Comparison of ENCODE assay signal across 24 mouse cellular contexts in genomic region chr4:12474981-12475568, GRCm38 (mm10).
DNase-seq lines count a peak whose midpoint lies in the region; ATAC-seq and TF ChIP-seq lines count a peak whose summit lies in the region.
"Had no signal": no experiment of that assay in that cellular context is flagged by ENCODE, and none has a peak within 500 bp of the region (broad histone marks: within the 10 kb centered on the region; RNA-seq: fewer than 3 reads in every experiment).

No protein-coding gene starts in this region.

- no peak overlapping the region for H3K9ac ChIP-seq in forebrain, embryonic 13.5 days
- no peak overlapping the region for H3K9ac ChIP-seq in lung, embryonic 14.5 days
- no peak overlapping the region for H3K9ac ChIP-seq in lung, postnatal 0 days (replicated peaks; ENCODE audit: low read depth)
- H3K9ac ChIP-seq in neural tube, embryonic 14.5 days (replicated peaks; ENCODE audit: low read depth, low read length): no peak overlapping the region
- no peak overlapping the region for H3K9ac ChIP-seq in neural tube, embryonic 15.5 days (replicated peaks)
- H3K9ac ChIP-seq: embryonic facial prominence, embryonic 13.5 days; heart, embryonic 13.5 days; liver, embryonic 13.5 days had no signal

- ATAC-seq in forebrain, embryonic 13.5 days: peak; percentile 90
- ATAC-seq in lung, embryonic 14.5 days (ENCODE audit: insufficient read depth): no peak
- no peak for ATAC-seq in lung, postnatal 0 days
- peak; percentile 60; the same call in 1 of the 2 replicates for ATAC-seq in neural tube, embryonic 14.5 days (ENCODE audit: low read depth)
- no peak for ATAC-seq in neural tube, embryonic 15.5 days (ENCODE audit: low FRiP score)
- ATAC-seq: intestine, postnatal 0 days had no signal

- H3K27ac ChIP-seq in forebrain, embryonic 13.5 days: peak overlapping the region; percentile 77
- H3K27ac ChIP-seq in forebrain, embryonic 10.5 days: no peak overlapping the region
- no peak overlapping the region for H3K27ac ChIP-seq in lung, embryonic 14.5 days (ENCODE audit: low read depth)
- H3K27ac ChIP-seq in lung, postnatal 0 days (ENCODE audit: low read length): no peak overlapping the region
- H3K27ac ChIP-seq in neural tube, embryonic 14.5 days (ENCODE audit: low read depth, low read length): peak overlapping the region; percentile 4; the same call in 1 of the 2 replicates
- no peak overlapping the region for H3K27ac ChIP-seq in neural tube, embryonic 15.5 days (replicated peaks)
- H3K27ac ChIP-seq in olfactory bulb, adult 2 months (ENCODE audit: insufficient read depth, low read depth, low read length): peak overlapping the region; percentile 51; the same call in 1 of the 2 replicates
- H3K27ac ChIP-seq: embryonic facial prominence, embryonic 13.5 days; heart, adult 2 months; heart, embryonic 13.5 days; liver, embryonic 13.5 days; macrophage had no signal

- H3K36me3 ChIP-seq in forebrain, embryonic 13.5 days (ENCODE audit: poor library complexity, severe bottlenecking): no peaks in the 10 kb centered on the region
- H3K36me3 ChIP-seq in forebrain, embryonic 10.5 days (replicated peaks): no peaks in the 10 kb centered on the region
- H3K36me3 ChIP-seq in lung, embryonic 14.5 days (ENCODE audit: insufficient read depth): no peaks in the 10 kb centered on the region
- H3K36me3 ChIP-seq in lung, postnatal 0 days (ENCODE audit: insufficient read depth, low read length): no peaks in the 10 kb centered on the region
- no peaks in the 10 kb centered on the region for H3K36me3 ChIP-seq in neural tube, embryonic 14.5 days (ENCODE audit: control insufficient read depth, insufficient read depth, low read length)
- H3K36me3 ChIP-seq in neural tube, embryonic 15.5 days: no peaks in the 10 kb centered on the region
- H3K36me3 ChIP-seq: embryonic facial prominence, embryonic 13.5 days; heart, embryonic 13.5 days; liver, embryonic 13.5 days had no signal

- no peak overlapping the region for H3K4me2 ChIP-seq in forebrain, embryonic 13.5 days
- no peak overlapping the region for H3K4me2 ChIP-seq in lung, embryonic 14.5 days
- no peak overlapping the region for H3K4me2 ChIP-seq in lung, postnatal 0 days (replicated peaks; ENCODE audit: low read depth, low read length)
- no peak overlapping the region for H3K4me2 ChIP-seq in neural tube, embryonic 14.5 days (ENCODE audit: low read depth, low read length)
- H3K4me2 ChIP-seq in neural tube, embryonic 15.5 days: no peak overlapping the region
- H3K4me2 ChIP-seq: embryonic facial prominence, embryonic 13.5 days; heart, embryonic 13.5 days; liver, embryonic 13.5 days had no signal

- no peak for TF ChIP-seq CTCF in lung, embryonic 14.5 days (IDR thresholded peaks at IDR 0.05; ENCODE audit: low read depth)
- TF ChIP-seq CTCF in lung, postnatal 0 days (IDR thresholded peaks at IDR 0.05): no peak
- no peak for TF ChIP-seq CTCF in olfactory bulb, adult 2 months (IDR thresholded peaks at IDR 0.05; ENCODE audit: insufficient read depth, low read depth, low read length)

- TF ChIP-seq EP300 in lung, postnatal 0 days (IDR thresholded peaks at IDR 0.05): no peak

- H3K9me3 ChIP-seq in forebrain, embryonic 13.5 days (replicated peaks): no peaks in the 10 kb centered on the region
- H3K9me3 ChIP-seq in forebrain, embryonic 10.5 days: no peaks in the 10 kb centered on the region
- H3K9me3 ChIP-seq in lung, embryonic 14.5 days (ENCODE audit: low read depth, low read length): no peaks in the 10 kb centered on the region
- H3K9me3 ChIP-seq in lung, postnatal 0 days (ENCODE audit: low read length): no peaks in the 10 kb centered on the region
- H3K9me3 ChIP-seq in neural tube, embryonic 14.5 days (ENCODE audit: control insufficient read depth, low read length): no peaks in the 10 kb centered on the region
- H3K9me3 ChIP-seq in neural tube, embryonic 15.5 days (replicated peaks): no peaks in the 10 kb centered on the region
- H3K9me3 ChIP-seq: embryonic facial prominence, embryonic 13.5 days; heart, embryonic 13.5 days; liver, embryonic 13.5 days had no signal

- H3K4me3 ChIP-seq in forebrain, embryonic 13.5 days: no peak overlapping the region
- no peak overlapping the region for H3K4me3 ChIP-seq in forebrain, embryonic 10.5 days
- H3K4me3 ChIP-seq in lung, embryonic 14.5 days (ENCODE audit: low read depth, low read length): no peak overlapping the region
- H3K4me3 ChIP-seq in lung, postnatal 0 days (ENCODE audit: low read depth, low read length): no peak overlapping the region
- H3K4me3 ChIP-seq in neural tube, embryonic 14.5 days (ENCODE audit: low read depth, low read length): no peak overlapping the region
- H3K4me3 ChIP-seq in neural tube, embryonic 15.5 days (replicated peaks): no peak overlapping the region
- no peak overlapping the region for H3K4me3 ChIP-seq in olfactory bulb, adult 2 months (ENCODE audit: insufficient read depth, low read depth, low read length)
- H3K4me3 ChIP-seq: embryonic facial prominence, embryonic 13.5 days; erythroblast, embryonic 14.5 days; heart, adult 2 months; heart, embryonic 13.5 days; liver, embryonic 13.5 days; myocyte had no signal

- no peak for TF ChIP-seq POLR2A in olfactory bulb, adult 2 months (IDR thresholded peaks at IDR 0.05; ENCODE audit: insufficient read depth, low read depth, low read length)

- no peaks in the 10 kb centered on the region for H3K27me3 ChIP-seq in forebrain, embryonic 13.5 days
- no peaks in the 10 kb centered on the region for H3K27me3 ChIP-seq in forebrain, embryonic 10.5 days (ENCODE audit: poor library complexity, severe bottlenecking)
- H3K27me3 ChIP-seq in lung, embryonic 14.5 days (ENCODE audit: insufficient read depth, low read length): no peaks in the 10 kb centered on the region
- no peaks in the 10 kb centered on the region for H3K27me3 ChIP-seq in lung, postnatal 0 days (replicated peaks; ENCODE audit: insufficient read depth, low read length)
- H3K27me3 ChIP-seq in neural tube, embryonic 14.5 days (ENCODE audit: control insufficient read depth, insufficient read depth, low read length): no peaks in the 10 kb centered on the region
- H3K27me3 ChIP-seq in neural tube, embryonic 15.5 days (replicated peaks): no peaks in the 10 kb centered on the region
- H3K27me3 ChIP-seq: embryonic facial prominence, embryonic 13.5 days; heart, embryonic 13.5 days; liver, embryonic 13.5 days had no signal

- DNase-seq in forebrain, embryonic 10.5 days (ENCODE audit: extremely low spot score, low spot score): no peak
- peak; percentile 44 for DNase-seq in lung, embryonic 14.5 days
- no peak for DNase-seq in lung, postnatal 0 days (ENCODE audit: low spot score)
- DNase-seq in gastrocnemius, adult 8-10 months (ENCODE audit: low spot score in 2 of 2): no peak
- DNase-seq: adrenal gland, postnatal 25 days; embryo, embryonic 11 days; gastrocnemius, postnatal 25 days; heart, adult 2 months; heart, postnatal 14 days; kidney, postnatal 25 days; liver, embryonic 13.5 days; lung, adult 2 months; right cerebral cortex, postnatal 25 days; spleen, adult 18-20 months had no signal

- WGBS in forebrain, embryonic 13.5 days: 48% methylated on average over 4 of the region's 4 CpGs
- WGBS in forebrain, embryonic 10.5 days: 79% methylated on average over 4 of the region's 4 CpGs
- WGBS in lung, embryonic 14.5 days: 42% methylated on average over 4 of the region's 4 CpGs
- 49% methylated on average over 4 of the region's 4 CpGs for WGBS in lung, postnatal 0 days
- WGBS in neural tube, embryonic 14.5 days: 51% methylated on average over 4 of the region's 4 CpGs
- 36% methylated on average over 4 of the region's 4 CpGs for WGBS in neural tube, embryonic 15.5 days
- 28% methylated on average over 4 of the region's 4 CpGs for WGBS in olfactory bulb, adult 2 months

- H3K4me1 ChIP-seq in forebrain, embryonic 13.5 days: peaks cover 21% of the 10 kb centered on the region
- no peaks in the 10 kb centered on the region for H3K4me1 ChIP-seq in forebrain, embryonic 10.5 days
- H3K4me1 ChIP-seq in lung, embryonic 14.5 days (ENCODE audit: insufficient read depth): no peaks in the 10 kb centered on the region
- H3K4me1 ChIP-seq in lung, postnatal 0 days (ENCODE audit: insufficient read depth, low read depth, low read length): no peaks in the 10 kb centered on the region
- 0 out of 2 replicates have a peak, but pooled peaks cover 5% of the 10 kb centered on the region for H3K4me1 ChIP-seq in neural tube, embryonic 14.5 days (ENCODE audit: control insufficient read depth, insufficient read depth, low read length)
- H3K4me1 ChIP-seq in neural tube, embryonic 15.5 days: peaks cover 8% of the 10 kb centered on the region
- H3K4me1 ChIP-seq in olfactory bulb, adult 2 months (ENCODE audit: control insufficient read depth, insufficient read depth, low read length): no peaks in the 10 kb centered on the region
- H3K4me1 ChIP-seq: heart, embryonic 13.5 days; liver, embryonic 13.5 days had no signal

Comparison
In these comparisons a context has a peak if more than half of its experiments do, and no peak if none do; other contexts are left out.
1. ATAC-seq: peak in forebrain, embryonic 13.5 days (single experiment) and neural tube, embryonic 14.5 days (single experiment); none in lung, embryonic 14.5 days (single experiment), lung, postnatal 0 days (single experiment) and neural tube, embryonic 15.5 days (single experiment).
2. H3K27ac ChIP-seq: peak in forebrain, embryonic 13.5 days (single experiment), neural tube, embryonic 14.5 days (single experiment) and olfactory bulb, adult 2 months (single experiment); none in forebrain, embryonic 10.5 days (single experiment), lung, embryonic 14.5 days (single experiment), lung, postnatal 0 days (single experiment) and neural tube, embryonic 15.5 days (single experiment).